Mouse (Mus musculus): Measurements from ENCODE around the gene Asic3.

Gene Asic3

DNA sequence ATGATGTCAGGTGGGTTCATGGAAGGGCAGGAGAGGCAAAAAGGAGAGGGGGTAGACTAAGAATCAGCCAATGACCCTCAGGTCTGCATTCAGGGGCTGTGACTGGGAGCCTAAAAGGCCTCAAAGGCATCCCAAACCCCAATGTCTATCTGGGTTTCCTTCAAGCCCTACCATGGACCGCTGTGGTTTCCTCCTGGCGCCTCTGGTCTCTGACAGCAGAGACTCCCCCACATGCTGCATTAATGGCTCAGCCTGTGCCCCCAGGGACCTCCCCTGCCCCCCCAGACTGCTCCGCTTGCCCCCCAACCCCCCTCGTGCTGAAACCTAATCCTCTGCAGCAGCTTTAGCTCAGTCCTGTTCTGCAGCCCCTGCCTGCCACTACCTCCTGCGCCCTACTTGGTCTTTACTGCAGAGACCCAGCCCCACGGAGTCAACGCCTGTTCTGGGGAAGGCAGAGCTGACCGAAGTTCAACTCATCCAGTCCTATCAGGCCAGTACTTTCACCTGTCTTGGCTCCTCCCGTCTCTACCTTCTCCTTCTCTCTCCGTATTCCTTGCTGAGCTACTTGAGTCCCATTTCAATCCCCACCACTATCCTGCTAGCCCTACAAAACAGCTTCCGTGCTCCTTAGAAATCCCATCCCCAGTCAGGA lies at the start of gene Asic3:
Gene Asic3 (plus strand): TSS at position 351 of the 652 bp plus-strand sequence.
- DNase-seq (ENCODE audit: low spot score), result no peak

DNA sequence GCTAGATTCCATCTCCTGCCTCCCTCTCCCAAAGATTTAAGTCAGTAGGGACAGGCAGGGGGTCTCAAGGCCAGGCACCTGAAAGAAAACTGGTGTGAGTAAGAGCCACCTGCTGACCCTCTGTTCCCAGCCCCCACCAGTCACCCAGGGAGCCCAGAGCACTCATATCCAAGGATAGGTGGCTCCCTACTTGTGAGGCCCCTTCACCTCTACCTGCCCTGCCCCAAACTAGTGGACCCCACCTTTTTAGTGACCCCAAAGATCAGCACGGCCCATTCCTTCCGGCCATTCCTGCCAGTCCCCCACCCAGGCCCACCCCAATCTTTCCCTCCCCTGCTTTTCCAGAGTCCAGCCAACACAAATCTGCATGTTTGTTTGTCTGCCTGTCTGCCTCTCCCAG lies 49.7 kb upstream of the Asic3 start:
- no peak for DNase-seq (ENCODE audit: low spot score)

DNA sequence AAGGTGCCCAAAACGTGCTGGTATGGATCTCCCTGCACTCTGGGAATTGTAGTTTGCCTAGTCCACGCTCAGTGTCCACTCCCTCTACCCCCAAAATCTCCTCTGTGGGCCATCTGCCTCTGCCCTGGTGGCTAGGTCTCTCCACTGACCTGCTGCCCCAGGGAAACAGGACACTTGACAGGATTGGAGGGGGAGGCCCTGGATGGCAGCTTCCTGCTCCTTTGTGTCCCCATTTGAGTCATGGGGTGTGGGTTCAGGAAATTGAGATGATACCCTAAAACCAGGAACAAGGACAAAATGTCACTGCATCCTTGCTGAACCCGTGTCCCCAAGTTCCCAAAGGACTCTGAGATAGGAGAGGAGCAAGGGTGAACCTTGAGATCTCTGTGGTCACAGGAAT lies 49.1 kb upstream of the Asic3 start:
- DNase-seq (ENCODE audit: low spot score), result no peak

DNA sequence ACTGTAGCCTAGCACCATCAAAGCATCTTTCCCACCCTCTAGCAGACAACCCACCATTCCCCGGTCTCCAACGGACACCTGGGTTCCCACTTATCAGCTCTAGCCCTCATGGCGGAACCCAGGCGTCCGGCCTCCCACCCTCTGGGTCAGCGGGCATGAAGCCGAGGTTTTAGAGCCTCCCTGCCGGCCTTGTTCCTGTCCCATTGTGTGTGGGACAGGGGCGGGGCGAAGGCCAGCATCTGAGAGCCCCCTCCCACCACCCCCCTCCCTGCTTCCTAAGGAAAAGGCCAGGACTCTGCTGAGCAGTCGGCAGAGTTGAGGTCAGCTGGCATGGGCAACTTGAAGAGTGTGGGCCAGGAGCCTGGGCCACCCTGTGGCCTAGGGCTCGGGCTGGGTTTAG lies 48.7 kb upstream of the Asic3 start, which contains the start of gene Nos3:
Gene Nos3 (plus strand): TSS at position 303 of the 400 bp plus-strand sequence.
- no peak for DNase-seq (ENCODE audit: low spot score)

DNA sequence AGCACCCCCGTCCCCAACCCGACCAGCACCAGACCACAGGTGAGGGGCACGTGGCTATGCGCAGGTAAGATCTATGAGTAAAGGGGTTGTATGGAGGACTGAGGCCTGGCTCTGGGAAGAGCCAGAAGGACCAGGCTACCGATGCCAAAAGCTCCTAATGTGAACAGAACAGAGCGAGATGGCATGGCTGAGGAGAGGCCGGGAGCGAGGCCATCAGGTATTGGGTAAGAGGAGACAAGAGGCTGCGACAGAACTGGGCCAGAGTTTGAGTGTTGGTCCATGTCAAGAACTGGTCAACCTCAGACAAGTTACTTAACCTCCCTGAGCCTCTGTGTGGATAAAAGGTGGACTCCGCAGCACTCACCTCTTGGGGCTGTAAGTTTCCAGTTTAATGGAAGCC lies 48.2 kb upstream of the Asic3 start:
- DNase-seq (ENCODE audit: low spot score), result no peak

DNA sequence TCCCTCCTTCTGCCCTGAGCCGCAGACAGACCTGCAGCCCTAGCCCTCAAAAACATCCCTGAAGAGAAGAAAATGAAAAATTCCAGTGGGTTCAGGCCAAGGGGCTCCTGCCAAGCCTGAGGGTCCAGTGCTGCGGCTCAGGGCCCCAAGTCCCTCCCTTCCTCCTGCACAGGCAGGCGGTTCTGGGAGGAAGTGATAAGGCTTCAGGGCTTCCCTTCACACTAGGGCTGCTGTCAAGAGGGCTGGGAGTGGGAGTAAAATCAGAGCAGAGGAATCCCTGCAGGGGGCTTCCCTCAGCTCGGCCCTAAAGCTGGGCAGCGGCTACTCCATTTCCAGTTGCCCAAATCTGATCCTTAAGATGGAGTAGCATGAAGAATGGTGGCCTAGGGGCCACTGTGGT lies 47.7 kb upstream of the Asic3 start:
- no peak for DNase-seq (ENCODE audit: low spot score)

DNA sequence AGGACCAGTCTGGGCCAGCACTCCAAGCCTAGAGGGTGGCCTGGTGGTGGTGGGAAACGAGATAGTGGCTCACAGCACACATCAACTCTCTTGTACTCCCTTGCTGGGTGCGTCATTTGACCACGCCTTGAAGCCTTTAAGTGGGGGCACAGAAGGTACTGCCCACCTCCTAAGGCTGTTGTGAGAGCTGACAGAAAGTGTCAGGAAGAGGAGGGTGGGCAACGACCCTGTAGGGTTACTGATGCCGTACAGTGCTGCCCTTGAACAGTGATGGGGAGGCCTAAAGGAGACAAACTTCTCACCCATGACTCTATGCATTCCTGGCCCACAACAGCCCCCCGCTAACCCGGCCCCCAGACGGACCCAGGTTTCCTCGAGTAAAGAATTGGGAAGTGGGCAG lies 46.8 kb upstream of the Asic3 start:
- DNase-seq (ENCODE audit: low spot score), result no peak

DNA sequence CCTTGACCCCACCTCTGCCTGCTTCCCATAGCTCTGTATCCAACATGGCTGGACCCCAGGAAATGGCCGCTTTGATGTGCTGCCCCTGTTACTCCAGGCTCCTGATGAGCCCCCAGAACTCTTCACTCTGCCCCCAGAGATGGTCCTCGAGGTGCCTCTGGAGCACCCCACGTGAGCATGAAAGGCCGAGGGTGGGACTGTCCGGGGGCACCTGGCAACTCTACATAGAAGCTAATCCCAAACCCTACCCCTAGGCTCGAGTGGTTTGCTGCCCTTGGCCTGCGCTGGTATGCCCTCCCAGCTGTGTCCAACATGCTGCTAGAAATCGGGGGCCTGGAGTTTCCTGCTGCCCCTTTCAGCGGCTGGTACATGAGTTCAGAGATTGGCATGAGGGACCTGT lies 43.4 kb upstream of the Asic3 start:
- DNase-seq (ENCODE audit: low spot score), result no peak

DNA sequence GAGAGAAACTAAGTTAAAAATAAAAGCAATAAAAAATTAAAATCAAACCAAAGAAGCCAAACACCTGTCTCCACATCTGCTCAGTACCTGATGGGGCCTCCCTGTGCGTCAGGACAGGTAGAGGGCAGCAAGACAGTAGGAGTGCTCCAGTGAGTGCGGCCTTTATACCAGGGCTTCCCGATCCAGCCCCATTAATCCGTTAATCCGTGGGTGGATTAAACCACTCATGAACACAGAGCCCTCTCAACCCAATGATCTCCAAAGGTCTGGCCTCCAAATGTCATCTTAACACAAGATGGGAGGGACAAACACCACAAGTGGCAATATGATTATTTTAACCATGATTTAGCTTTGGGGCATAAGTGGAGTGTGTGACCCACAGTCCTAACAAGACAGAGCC lies 39.4 kb upstream of the Asic3 start:
- DNase-seq (ENCODE audit: low spot score), result no peak

DNA sequence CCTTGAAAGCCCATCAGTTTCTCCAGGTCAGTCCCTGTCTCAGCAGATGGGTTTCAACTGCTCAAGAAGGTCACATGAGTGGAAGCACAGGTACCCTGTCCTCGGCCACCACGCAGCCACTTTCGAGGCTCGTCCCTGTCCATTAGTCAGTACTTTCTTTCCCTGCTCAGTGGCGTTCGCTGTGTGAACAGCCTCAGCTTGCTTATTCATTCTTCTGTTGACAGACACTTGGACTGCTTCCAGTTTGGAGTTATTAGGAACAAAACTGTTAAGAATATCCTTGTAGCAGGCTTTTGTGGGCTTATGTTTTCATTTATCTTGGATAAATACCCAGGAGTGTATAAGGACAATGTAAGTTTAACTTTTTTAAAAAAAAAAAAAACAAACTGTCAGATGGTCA lies 39.0 kb upstream of the Asic3 start:
- no peak for DNase-seq (ENCODE audit: low spot score)

DNA sequence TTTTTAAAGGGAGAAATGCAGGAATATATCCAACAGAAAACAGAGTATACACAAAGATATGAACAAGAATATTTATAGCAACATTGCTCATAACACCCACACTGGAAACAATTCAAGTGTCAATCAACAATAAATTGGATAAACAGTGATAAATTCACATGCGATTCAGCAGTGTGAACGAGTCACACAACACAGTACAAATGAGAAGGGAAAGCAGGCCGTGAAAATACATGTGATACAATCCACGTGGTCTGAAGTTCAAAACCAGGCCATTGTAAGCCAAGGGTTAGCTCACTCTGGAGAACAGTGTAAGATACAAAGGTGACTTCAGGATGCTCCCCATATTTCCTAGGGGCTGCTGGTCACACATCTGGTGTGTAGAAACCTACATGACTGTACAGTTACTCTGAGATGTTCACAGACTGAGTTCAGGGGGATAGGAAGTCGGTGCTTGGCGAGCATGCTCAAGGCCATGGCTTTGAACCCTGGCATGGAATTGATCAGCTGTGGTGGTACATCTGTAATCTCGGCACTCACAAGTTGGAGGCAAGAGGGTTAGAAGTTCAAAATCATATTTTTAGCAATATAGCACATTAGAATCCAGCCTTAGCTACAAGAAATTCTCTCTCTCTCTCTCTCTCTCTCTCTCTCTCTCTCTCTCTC lies 38.4 kb upstream of the Asic3 start:
- no peak for DNase-seq (ENCODE audit: low spot score)

DNA sequence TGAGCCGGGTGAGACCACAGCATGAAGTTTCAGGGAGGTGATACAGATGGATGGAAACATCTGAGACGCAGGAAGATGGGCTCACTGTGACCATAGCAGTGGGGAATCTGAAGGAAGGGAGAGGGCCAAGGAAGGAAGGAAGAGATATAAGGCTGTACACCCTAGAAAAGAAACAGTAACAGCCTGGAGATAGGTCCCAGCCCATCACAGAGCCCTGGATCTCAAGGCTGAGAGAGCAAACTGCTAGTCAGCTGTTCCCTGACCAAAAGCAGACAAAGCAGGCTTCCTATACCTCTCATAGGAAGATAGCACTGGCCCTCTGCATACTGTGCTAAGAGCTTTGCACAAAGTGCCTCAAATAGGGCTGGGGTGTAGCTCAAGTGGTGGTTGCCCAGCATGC lies 34.5 kb upstream of the Asic3 start:
- no peak for DNase-seq (ENCODE audit: low spot score)

DNA sequence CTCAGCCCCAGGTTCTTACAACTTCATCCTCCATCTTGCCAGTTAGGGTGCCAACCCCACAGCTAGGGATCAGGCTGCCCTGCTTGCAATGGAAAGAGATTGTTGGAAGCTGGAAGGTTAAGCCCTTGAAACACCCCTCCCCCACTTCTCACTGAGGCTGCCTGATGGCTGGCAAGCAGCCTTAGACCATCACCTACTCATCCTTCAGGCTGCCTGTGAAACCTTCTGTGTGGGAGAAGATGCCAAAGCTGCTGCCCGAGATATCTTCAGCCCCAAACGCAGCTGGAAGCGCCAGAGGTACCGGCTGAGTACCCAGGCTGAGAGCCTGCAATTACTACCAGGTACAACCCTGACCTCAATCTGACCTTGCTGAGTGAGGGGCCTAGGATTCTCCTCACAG lies 33.7 kb upstream of the Asic3 start:
- DNase-seq (ENCODE audit: low spot score), result no peak

DNA sequence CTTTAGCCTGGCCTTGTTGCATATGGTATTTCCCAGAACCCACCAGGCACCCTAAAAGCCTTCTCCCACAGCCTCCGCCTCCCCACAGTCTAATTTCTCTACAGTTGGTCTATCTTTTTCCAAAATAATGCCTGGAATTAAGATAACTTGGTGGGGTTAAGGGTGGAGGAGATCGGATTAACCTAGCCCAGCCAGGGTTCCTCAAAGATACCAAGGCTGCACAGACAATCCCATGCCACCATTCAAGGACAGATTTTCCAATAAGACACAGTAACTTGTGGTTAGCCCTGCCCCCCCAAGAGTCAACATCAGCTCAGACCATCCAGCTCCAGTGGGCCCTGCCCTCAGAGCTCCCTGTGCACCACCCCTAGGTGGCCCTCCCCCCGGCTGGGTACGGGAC lies 32.7 kb upstream of the Asic3 start:
- DNase-seq (ENCODE audit: low spot score), result no peak

DNA sequence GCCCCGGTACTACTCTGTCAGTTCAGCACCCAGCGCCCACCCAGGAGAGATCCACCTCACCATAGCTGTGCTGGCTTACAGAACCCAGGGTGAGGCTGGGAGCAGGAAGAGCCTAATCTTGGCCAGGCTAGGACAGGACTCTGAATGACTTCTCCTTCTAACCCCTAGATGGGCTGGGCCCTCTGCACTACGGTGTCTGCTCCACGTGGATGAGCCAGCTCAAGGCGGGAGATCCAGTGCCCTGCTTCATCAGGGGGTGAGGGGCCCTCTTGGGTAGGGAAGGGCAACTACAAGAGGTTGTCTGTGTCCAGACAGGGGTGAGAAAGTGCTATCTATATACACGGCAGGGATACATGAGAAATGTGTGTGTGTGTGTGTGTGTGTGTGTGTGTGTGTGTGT lies 31.7 kb upstream of the Asic3 start:
- no peak for DNase-seq (ENCODE audit: low spot score)

DNA sequence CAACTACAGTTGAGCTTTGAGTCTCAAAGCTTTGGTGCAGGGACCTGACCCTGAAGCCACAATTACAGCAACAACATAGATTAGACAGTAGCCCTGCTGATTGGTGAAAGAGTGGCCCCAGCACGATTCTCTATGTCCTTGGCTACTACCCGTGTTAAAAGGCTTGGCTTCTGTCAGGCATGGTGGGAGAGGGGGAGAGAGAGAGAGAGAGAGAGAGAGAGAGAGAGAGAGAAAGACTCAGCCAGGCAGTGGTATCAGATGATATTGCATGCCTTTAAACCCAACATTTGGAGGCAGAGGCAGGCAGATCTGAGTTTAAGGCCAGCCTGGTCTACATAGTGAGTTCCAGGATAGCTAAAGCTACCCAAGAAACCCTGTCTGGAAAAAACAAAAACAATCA lies 31.2 kb upstream of the Asic3 start:
- no peak for DNase-seq (ENCODE audit: low spot score)

DNA sequence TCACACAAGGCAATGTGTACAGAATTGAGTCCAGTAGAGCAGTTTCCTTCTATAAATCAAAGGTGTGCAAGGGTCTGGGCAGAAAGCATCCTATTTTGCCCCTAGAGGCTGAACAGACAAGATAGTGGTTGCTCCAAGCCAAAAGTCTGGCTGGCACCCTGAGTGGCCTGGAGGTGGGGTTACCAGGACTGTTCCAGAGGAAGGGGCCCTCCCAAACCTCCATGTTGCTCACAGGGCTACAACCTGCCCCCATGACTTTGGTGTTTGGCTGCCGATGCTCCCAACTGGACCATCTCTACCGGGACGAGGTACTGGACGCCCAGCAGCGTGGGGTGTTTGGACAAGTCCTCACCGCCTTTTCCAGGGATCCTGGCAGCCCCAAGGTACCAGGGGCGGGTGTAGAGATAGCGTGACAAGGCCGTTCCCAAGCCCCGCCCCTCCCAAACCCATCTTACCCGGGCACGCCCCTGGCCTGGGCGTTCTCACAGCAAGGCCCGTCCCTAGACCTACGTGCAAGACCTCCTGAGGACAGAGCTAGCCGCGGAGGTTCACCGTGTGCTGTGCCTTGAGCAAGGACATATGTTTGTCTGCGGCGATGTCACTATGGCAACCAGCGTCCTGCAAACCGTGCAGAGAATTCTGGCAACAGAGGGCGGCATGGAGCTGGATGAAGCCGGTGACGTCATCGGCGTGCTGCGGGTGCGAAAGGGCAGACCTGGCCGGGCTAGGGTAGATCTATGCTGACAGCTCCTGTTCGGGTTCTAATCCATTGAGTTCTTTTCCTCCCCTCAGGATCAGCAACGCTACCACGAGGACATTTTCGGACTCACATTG lies 29.9 kb upstream of the Asic3 start:
- peak; percentile 73 for DNase-seq (ENCODE audit: low spot score)

DNA sequence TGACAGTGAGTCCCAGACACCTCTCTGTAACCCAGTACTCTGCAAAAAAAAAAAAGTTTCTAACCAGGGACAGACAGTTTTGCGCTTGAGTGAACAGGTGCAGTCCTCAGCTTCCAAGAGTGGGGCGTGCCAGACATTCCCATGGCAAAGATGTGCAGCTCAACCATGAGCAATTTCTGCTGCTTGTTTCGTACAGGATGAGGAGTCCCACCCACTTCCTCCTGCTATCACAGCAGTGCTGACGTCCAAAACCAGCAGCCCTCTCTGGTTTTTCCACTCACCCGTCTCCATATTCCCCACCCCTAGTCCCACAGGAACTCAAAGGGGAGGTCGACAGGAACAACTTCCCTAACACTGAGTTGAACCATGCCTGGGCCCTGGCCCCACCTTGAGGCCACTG lies 28.8 kb upstream of the Asic3 start:
- no peak for DNase-seq (ENCODE audit: low spot score)

DNA sequence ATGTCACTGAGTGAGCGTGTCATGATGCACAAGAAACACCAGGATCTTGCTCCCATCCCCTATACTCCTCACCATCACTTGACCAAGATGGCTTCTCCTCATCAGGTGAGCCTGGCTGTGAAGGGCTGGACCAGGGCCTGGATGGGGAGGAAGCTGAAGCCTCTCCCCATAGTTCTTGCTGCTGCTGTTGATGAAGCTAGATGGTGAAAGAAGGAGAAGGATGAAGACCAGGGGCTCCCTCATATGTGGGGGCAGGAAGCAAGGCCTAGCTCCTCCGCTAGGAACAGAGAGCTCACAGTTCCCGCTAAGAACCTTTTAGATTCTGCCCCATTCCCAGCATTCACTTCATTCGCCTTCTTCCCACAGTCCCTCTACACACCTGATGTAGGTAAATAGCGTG lies 27.8 kb upstream of the Asic3 start:
- no peak for DNase-seq (ENCODE audit: low spot score)

DNA sequence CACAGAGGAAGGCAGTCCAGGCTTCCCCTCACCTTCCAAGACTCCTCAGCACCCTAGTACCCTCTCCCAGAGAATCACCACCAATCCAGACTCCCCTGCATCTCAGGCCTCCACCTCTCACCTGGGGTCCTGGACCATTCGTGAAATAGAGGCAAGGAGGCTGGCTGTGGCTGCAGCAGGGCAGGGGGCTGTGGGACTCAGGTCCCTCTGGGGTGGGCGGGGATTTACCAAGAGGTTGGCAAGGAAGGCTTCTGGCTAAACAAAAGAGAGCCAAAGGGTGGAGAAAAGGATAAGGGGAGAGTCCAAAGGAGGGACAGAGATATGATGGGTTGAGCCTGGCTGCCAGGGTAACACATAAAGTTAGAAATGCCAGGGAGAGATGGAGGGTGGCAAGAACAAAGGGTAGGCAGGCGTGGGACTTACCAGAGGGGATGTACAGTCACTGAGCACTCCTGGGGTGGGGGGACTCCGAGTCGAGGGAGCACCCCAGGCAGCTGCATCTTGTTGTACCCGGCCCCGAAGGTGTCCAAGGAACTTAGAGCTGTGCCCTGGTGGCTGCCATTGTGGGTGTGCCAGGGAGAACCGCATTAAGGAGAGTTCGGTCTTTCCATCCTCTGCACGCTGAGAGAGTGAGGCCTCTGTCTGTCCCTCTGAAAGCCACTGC lies 27.2 kb upstream of the Asic3 start:
- no peak for DNase-seq (ENCODE audit: low spot score)

DNA sequence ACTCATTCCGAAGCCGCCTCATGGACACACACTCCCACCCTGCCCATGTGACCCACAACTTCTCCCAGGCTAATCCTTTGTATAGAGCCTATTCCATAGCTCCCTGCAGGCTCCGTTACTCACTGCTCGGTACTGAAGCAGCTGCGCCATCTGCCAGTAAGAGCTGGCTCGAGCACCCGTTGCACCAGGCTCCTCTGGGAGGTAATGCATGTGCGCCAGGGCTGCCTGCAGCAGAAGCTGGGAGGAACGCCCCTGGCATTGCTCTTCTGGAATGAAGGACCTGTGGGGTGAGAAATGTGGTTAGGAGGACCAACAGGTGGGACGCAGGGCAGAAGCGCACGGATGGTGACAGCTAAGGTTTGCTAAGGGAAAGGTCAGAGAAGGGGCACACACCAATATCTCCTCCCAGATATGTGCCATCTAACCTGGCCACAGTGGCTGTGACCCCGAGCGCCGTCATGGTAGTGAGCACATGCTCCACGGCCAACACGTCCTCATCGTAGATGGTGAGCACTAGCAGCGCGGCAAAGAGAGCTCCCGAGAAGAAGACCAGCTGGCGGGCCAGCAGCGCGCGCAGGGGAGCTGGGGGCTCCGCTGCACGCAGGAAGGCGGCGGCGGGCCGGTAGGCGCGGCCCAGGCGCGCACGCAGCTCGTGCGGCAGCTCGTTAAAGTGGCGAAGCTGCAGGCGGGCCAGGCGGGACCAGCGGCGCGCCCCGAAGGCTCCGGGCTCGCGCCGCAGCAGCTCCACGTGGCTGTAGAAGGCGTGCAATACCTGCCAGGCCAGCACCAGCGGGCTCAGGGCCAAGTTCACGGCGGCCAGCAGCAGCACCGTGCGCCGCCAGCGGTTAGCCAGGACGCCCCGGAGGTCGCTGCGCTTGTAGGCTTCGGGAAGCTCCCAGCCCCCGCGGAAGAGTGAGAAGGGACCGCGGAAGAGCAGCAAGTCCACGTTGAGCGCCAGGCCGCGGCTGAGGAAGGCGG lies 25.6 kb upstream of the Asic3 start:
- no peak for DNase-seq (ENCODE audit: low spot score)
